Mouse (Mus musculus): ENCODE data around the gene Scgb1a1.
"Not testable (repeated sequence)": the region's sequence is repeated elsewhere in the genome, so short reads cannot be mapped to it uniquely, and the experiment has no call there.

Scgb1a1 gene

DNA sequence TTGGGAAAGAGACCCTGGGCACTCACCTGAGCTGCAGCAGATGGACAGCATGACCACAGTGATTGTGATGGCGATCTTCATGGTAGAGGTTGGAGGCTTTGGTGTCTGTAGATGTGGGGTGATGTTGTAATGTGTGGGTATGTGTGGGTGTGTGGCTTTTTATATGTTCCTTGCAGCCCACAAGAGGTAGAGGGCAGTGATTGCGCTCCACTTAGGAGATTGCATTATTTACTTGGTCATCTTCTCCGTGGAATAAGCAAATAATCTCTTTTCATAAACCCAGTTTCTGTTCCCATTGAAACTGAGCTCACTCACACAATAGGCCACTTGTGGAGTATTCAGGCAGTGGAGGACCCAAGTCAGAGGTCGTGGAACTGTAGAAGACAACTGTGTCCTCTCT is at the start of gene Scgb1a1:
Scgb1a1 (minus strand) TSS at position 138 of the 400 bp plus-strand sequence.
- no peak for DNase-seq (ENCODE audit: low read depth, low spot score)

DNA sequence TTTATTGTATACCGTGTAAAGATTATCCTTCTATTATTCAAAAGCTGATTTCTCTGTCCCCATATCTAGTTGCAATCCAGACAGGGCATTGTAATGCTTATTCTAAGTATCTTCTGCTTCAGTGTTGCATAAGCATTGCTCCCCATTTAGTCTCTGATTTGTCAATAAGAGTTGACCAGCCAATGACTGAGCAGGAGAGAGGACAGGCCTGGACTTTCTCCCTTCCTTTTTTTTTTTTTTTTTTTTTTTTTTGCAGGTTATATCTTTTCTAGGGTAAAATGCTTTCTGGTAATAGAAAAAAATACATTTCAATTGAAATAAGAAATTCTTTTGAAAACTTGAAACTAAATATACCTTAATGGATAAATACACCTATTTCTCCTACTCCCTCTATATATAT is 49.4 kb upstream of the Scgb1a1 start:
- no peak for DNase-seq (ENCODE audit: low read depth, low spot score)

DNA sequence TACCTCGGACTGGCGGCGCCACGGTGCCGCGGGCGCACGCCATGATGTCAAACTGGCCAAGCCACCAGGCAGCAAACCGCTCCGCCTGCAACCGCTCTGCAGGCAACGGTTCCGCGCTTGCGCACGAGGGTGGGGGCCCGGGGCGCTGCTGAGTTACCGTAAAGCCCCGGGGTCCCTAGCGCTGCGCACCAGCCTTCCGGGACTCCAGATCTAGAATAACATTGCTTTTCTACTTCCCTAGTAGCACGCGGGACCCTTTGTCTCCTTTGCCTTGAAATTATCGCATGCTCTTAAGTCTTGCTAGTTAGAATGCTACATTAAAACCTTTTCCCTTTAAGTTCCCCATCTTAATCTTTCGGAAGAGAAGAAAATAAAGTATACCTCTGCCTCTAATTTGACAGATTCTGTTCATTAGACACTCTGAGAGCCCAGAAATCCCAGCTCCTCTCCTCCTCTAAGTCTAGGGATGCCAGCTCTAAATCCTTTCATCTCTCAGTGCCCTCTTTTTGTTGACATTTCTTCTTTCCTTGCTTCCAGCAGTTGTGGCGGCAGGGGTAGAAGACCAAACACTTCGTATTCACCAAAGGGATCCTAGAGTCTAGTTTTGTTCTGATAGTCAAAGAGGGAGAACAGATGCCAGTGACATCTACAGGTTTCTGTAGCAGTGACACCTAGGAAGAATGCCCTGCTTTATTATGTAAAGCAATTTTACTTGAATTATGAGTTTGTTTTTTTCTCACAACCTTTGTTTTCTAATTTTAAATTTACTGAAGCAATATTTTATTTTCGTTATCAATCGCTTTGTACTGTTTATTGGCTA is 48.0 kb upstream of the Scgb1a1 start, which contains the start of gene Asrgl1:
Asrgl1 (minus strand) TSS at position 125 of the 820 bp plus-strand sequence.
- peak; percentile 93 for DNase-seq (ENCODE audit: low read depth, low spot score)

DNA sequence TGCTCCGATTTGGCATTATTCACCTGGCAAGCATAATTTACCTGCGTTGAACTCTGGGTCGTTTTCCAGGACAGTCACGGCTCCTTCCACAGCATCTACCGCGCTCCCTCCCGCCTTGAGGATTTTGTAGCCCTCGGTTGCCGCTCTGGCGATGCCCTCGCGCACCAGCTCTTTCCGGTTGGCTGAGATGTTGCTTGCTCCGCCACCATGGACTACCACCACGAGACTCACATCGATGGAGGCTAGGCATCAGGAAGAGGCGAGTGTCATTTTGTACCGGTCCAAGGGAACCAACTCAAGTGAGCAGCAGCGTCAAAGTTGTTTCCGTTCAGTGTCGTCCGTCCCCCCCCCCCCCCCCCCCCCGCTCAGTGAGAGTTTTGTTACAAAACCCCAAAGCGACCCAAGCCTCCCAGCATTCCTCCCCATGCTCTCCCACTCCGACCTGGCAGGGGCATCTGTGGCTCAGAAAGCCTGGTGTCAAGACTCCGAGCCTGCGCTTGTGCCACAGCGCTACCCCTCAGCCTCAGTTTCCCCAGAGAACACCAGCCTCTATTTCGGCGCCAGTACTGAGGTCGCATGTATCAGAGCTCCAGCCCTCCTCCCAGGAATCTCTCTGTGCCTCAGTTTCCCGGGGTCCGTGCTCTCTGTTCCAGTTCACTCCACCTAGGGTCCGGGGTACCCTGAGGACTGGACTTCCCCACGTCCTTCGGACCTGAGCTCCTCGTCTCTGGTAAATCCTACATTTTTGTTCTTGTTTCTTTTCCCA is 47.2 kb upstream of the Scgb1a1 start:
- DNase-seq (ENCODE audit: low read depth, low spot score), result peak; percentile 16

DNA sequence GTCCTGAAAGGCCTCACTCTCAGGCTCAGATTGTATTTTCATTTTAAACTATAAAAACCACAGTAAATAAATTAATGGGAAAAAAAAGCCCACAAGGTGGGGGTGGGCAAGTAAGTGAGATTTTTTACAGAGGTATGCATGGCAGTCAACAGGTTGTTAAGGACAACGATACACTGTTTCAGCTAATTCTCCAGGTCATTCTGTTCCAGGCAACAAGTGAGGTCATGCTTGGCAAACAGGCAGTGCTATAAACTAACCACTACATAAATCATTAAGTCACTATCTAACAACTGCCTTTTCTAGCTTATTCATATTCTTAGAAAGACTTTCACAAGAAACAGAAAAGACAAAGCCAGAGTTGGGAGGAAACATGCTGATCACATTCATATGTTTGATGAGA is 42.2 kb upstream of the Scgb1a1 start:
- DNase-seq (ENCODE audit: low read depth, low spot score), result no peak

DNA sequence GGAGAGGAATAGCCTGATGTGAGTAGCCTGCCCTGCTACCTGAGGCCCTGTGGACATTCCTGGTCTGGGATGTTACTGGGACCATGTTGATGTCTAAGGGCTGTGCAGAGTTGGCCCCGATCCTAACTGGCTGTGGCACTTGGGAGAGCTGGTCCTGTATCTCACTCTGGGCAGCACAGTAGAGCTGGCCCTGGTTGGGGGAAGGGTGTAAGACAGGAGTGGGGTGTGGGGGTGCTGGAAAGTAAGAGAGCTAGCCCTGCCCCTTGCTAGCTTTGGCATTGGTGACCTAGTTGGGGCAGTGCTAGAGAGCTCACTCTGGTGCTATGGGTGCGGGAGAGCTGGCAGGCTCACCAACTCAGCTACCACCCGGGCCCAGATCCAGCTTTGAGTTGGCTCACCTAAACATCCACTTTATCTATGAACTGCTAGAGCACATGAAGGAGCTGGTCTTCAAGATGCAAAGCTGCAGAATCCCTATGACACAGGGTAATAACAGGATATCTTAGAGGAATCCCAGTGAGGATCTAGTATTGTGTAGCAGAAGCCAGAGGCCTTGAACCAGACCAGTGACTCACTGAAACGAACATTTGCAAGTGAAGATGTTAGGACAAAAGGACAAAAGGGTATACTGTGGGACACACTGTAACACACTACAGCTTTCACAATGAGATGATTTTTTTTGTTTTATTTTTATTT is 40.9 kb upstream of the Scgb1a1 start:
- DNase-seq (ENCODE audit: low read depth, low spot score), result no peak

DNA sequence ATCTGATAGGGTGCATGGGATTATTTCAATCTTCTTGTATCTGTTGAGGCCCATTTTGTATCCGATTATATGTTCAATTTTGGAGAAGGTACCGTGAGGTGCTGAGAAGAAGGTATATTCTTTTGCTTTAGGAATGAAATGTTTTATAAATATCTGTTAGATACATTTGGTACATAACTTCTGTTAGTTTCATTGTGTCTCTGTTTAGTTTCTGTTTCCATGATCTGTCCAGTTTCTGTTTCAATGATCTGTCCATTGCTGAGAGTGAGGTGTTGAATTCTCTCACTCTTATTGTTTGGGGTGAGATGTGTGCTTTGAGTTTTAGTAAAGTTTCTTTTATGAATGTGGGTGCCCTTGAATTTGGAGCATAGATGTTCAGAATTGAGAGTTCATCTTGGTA is 36.2 kb upstream of the Scgb1a1 start:
- DNase-seq (ENCODE audit: low read depth, low spot score), result not testable (repeated sequence)

DNA sequence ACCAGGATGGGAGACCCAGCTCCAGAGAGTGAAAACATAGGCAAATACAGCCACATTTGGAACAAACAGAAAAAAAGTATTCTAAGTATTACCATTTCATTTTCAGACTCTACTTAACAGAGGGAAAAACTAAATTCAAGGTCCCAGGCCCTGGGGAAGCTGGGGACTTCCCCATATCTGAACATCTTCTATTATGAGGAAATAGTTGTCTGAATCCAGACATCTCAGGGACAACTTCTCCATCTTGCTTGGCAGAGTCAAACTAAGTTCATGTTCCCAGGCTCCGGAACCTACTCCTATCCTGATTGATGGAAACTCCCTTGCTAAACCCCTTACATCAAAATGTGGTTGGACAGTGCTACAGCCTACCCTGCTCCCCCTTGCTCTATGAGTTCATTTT is 34.6 kb upstream of the Scgb1a1 start:
- DNase-seq (ENCODE audit: low read depth, low spot score), result no peak

DNA sequence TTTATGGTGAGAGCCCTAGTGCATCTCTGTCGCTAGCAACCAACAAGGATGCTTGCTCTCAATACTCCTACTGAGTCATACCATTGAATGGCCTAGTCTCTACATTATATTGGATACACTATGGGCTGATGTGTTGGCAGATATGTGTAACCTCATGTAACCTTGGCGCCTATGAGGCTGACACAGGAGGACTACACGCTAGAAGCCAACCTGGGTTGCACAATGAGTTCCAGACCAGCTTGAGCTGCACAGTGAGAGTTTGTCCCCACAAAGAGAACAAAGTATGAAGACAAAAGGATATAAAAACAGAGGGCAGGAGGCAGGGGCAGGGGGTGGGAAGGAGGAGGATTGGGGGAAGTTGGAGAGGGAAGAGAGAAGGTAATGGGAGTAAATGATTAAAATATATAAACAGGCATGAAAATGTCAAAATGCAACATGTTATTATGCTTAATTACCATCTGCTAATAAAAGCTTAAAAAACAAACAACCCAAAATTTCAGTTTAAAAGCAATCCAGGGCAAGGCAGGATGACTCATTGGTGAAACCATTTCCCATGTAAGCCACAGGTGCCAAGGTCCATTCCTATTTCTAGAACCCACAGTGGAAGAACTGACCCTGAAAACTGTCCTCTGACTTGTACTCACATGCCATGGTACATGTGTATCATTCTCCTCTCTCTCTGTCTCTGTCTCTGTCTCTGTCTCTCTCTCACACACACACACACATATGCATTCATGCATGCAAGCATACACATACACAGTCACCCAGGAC is 32.1 kb upstream of the Scgb1a1 start:
- DNase-seq (ENCODE audit: low read depth, low spot score), result no peak

DNA sequence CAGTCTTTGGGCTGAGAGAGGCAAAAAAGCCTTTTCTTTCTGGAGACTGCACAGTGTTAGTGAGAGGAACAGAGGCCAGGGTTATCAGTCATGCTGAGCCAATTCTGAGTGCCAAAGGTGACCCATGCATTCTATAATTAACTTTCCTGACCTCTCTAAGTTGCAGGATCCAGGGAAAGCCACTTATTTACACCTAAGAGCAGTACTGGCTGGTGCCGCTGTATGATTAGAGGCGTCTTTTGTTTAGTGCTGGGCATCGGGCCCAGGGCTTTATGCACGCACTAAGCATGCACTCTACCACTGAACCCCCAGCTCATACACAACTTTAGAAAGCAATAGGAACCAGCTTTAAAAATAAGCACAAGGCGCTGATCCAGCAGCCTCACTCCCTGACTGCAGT is 29.5 kb upstream of the Scgb1a1 start:
- DNase-seq (ENCODE audit: low read depth, low spot score), result no peak

DNA sequence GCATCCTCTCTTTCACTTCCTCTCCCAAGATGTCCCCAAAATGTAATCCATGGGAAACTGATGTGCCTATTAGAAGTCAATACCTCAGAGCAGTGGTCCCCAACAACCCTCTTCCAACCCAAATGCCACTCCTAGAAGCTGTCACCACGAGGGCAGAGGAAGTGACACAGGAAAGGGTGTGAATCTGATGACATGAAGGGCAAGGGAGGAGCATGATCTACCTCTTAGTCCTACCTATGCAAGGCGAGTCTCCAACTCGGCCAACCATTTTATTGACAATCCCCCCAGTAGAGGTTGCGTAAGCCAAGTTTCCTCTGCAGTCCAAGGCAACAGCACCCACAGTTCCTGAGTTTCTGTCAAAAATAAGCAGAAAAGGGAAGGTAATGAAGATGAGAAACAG is 28.5 kb upstream of the Scgb1a1 start:
- DNase-seq (ENCODE audit: low read depth, low spot score), result no peak

DNA sequence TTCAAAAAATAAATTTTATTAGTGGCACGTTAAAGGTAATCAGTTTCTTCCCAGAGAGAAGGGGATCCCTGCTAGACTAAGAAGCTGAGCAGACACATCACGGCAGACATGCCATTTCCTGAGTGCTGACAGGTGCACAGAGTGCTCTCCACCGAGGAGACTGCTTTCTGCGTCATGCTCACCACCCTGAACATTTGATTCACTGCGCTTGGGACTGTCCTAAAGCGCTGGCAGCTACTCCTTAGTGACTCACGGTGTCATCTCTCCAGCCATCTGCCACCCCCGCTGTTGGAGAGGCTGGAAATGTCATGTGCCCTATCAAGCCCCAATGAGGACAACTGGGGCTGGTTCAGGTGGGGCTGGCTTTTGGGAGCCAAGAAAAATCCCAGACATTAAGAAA is 24.3 kb upstream of the Scgb1a1 start:
- DNase-seq (ENCODE audit: low read depth, low spot score), result no peak

DNA sequence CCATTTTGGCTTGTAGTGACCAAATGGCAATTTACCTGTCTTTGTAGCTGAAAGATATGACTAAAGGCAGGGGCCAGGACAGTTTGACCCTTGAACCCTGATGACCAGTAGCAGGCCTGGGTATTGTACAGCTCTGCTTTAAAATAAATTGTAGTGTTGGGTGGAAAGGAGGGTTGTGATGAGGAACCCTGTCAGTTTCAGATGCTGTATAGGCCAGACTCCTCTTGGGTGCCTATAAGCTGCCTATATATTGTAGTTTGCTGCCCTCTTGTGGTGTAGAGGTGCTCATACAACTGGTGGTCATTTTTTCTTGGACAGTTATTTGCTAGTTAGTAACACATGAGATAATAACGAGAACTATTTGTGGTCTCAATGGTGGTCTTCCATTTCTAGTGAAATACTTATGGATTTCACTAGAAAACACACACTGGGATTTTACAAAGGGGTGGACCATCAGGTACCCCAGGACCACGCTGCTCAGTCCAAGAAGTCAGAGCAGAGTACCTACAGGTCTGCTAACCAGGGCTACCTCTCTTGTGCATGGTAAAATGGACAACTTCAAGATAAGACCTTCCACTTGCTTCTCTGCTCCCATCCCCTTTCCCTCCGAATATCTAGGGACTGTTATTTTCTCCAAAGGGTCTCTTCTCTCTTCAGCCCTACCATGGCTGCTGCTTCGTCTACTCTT is 22.6 kb upstream of the Scgb1a1 start:
- peak; percentile 82 for DNase-seq (ENCODE audit: low read depth, low spot score)

DNA sequence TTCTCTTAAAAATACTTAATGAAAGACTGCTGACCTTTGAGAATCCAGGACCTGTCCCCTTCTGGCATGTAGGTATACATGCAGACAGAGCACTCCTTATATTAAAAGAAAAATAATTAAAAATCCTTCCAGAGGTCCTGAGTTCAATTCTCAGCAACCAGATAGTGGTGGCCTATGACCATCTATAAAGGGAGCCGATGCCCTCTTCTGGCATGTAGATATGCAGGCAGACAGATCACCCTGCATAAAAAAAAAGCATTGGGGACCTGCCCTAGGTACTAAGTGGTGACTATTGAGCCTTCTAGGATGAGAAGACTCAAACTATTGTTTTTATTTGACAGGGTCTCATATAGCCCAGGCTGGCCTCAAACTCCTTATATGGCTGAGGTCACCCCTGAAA is 20.8 kb upstream of the Scgb1a1 start:
- DNase-seq (ENCODE audit: low read depth, low spot score), result no peak

DNA sequence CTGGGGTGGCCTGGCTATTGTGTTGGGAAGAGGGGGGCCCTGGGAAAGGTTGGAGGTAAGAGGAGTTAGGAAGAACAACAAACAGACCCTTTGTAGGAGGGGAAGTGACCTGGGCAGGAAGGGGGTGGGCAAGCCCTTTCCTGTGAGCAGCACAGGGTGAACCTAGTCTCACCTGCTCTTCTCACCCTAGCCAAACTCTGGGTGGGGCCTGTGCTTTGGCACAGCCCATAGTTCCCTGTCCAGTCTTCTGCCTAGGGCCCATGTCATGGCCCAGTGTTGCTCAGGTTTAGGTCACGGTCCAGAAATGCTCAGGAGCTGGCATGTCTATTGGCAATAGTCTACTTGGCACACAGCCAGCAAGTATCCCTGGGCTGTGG is 19.6 kb upstream of the Scgb1a1 start:
- no peak for DNase-seq (ENCODE audit: low read depth, low spot score)

DNA sequence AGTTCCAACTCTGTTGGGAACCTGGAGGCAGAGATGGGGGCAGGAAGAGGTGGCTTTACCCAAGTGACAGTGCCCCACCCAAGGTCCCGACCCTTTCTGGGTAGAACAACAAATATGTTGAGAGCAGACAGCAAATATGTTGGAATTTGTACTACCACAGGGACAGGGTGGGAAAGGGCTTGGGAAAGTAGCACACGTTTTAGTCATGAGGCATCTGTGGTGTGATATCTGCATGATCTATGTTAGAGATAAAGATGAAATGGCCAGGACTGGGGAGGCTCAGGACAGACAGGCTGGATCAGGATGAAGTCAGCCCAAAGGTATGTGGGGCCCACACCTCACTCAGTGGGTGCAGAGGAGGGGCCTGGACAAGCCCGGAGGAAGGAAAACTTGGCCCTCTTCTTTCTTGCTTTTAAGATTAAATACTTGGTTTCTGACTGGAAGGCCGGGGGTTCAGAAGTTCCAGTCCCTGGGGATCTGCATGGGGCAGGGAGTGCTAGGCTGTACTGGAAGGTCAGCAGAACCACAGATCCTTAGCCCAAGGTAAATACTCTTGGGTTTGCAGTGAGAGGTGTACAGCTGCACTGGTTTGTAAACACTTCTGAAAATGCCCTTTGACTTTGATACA is 19.1 kb upstream of the Scgb1a1 start:
- peak; percentile 35 for DNase-seq (ENCODE audit: low read depth, low spot score)

DNA sequence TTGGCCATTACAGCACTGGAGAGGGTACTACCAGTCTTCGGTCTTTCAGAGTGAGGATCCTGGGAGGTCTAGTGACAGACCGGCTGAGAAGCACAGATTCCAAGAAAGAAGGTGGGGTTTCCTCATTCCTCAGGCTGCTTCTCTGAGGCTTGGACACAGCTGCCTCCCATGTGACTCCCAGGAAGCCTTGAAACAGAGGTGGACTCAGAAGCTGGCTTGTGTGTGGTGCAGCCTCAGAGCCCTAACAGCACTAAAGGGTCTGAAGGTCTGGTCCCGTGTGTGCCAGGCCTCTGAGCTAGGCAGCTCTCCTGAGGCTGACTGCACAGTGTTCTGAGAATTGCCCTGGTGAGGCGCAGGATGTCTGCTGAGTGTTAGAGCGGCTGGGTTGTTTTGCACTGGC is 18.3 kb upstream of the Scgb1a1 start:
- DNase-seq (ENCODE audit: low read depth, low spot score), result no peak

DNA sequence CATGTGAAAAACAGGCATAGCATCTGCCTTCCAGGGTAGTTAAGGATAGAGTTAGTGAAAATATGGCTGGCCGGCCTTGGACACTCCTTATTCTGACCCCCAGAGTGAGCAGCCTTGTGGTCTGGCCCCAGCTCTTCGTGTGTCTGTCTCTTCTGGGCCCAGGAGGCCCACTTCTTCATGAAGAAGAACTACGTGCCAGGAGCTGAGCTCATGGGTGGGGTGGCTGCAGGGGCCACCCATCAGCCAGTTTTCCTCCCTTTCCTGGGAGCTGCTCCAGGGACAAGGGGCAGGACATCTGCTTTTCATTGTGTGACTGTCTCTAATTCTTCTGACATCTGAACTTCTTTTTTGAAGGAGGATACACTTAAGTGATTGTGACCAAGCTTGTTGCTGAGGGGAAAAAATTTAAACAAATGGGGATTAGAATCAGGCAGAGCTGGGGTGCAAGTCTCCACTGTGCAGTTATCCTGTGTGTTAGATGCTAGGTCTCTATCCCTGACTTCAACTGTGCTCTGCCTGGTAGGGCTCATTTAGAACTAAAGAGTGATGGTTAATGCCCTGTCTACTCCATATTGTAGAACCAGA is 17.4 kb upstream of the Scgb1a1 start:
- no peak for DNase-seq (ENCODE audit: low read depth, low spot score)

DNA sequence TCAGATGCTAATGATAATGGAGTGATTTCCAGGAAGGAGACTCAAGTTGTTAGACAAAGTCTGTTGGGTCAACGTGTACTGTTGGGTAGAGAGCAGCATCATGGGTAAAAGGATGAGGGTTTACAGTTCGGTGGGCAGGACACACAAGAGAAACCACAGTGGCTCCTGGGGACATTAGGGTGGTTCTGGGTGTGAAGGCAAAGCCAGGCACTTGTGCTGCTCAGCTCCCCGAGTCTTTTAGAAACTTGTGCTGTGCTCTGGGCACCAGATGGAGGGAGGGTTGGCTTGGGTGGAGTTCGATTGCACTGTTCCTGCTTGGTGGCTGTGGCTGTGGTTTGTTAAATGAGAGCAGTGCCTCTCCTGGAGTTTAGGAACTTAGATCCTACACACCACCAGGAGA is 16.2 kb upstream of the Scgb1a1 start:
- DNase-seq (ENCODE audit: low read depth, low spot score), result no peak

DNA sequence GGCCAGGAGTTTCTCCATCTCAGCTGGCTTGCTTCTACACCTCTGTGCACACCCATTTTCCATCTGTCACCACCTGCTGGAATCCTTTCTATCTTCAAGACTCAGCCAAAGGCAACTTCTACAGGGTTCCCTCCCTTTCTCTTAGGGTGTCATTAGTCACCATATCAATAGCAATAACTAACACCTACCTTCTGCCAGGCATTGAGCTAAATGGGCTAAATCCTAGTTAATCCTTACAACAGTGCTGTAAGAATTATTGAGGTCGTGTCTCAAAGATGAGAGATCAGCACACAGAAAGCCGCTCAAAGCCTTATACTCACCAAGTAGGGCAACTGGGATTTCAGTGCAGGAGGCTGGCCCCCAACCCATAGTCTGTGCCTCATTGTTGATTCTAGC is 13.3 kb upstream of the Scgb1a1 start:
- no peak for DNase-seq (ENCODE audit: low read depth, low spot score)
